Mouse (Mus musculus): ENCODE data around the gene Appl1.

- TF ChIP-seq CTCF (IDR thresholded peaks at IDR 0.05; ENCODE audit: control insufficient read depth, insufficient read depth, insufficient read length) (no peak), USF1 (IDR thresholded peaks at IDR 0.05; ENCODE audit: low read depth) (no peak)
Observed at GRCm38 (mm10) chr14:26976212-26976611, 5.2 kb upstream of the Appl1 start.

All from C2C12 (cell line).